Mouse (Mus musculus) liver, embryonic 12.5 days (tissue): ENCODE measurements at regions not wholly inside any gene's neighbourhood (a gene's known extent, or its start where the extent isn't known, plus 50 kb on each side); places are given as distances from the start of the nearest gene placed in this dataset.
A peak's percentile ranks its signal among the peaks of the same experiment; 100 is the strongest.

Source experiments
- ATAC-seq: fragments of 200-750 bp; cut with Nextera tagmentation; 2 replicates; pipeline ENCODE4 v1.8.0; 2017; ENCODE audit warnings: moderate number of reproducible peaks, mild to moderate bottlenecking, moderate library complexity
- H3K27ac ChIP-seq: fragments of 300-500 bp; sonication (generic); 2 replicates; pipeline ENCODE4 v1.5.1; 2016; ENCODE audit warnings: mild to moderate bottlenecking
- H3K27me3 ChIP-seq: fragments of 300-500 bp; sonication (generic); replicated peaks from 2 replicates; pipeline ENCODE4 v1.6.1; 2016; ENCODE audit warnings: mild to moderate bottlenecking, moderate library complexity
- H3K36me3 ChIP-seq: fragments of 300-500 bp; sonication (generic); 2 replicates; pipeline ENCODE4 v1.6.1; 2016; ENCODE audit warnings: mild to moderate bottlenecking, moderate library complexity
- H3K4me1 ChIP-seq: fragments of 300-500 bp; sonication (generic); 2 replicates; pipeline ENCODE4 v1.6.1; 2016
- H3K4me2 ChIP-seq: fragments of 300-500 bp; sonication (generic); 2 replicates; pipeline ENCODE4 v1.6.1; 2016; ENCODE audit warnings: mild to moderate bottlenecking, moderate library complexity
- H3K4me3 ChIP-seq: fragments of 300-500 bp; sonication (generic); 2 replicates; pipeline ENCODE4 v1.5.1; 2016; ENCODE audit warnings: mild to moderate bottlenecking, moderate library complexity
- H3K9ac ChIP-seq: fragments of 300-500 bp; sonication (generic); 2 replicates; pipeline ENCODE4 v1.6.1; 2016; ENCODE audit warnings: mild to moderate bottlenecking, moderate library complexity
- H3K9me3 ChIP-seq: fragments of 300-500 bp; sonication (generic); replicated peaks from 2 replicates; pipeline ENCODE4 v1.6.1; 2016; ENCODE audit warnings: mild to moderate bottlenecking, moderate library complexity
- WGBS: fragments of 180-500 bp; shearing (Covaris S2); methylation state at CpG from one replicate; pipeline ENCODE4 v1.1.7; 2016; ENCODE audit not compliant: insufficient replicate concordance; 5-methylcytosine and 5-hydroxymethylcytosine counted together

- Histone ChIP-seq H3K4me3 (peak overlapping the region; percentile 68), H3K36me3 (peaks cover 15% of the 10 kb centered on the region), H3K9me3 (peaks cover 6% of the 10 kb centered on the region), H3K27ac (peak overlapping the region; percentile 99), H3K9ac (peak overlapping the region; percentile 89), H3K27me3 (no peaks in the 10 kb centered on the region), H3K4me2 (peak overlapping the region; percentile 77), H3K4me1 (peaks cover 60% of the 10 kb centered on the region)
- peak; percentile 90 for ATAC-seq
- WGBS = 8% methylated on average over 5 of the region's 5 CpGs
These were observed 53.8 kb upstream of the Phc1 start for GRCm38 (mm10) chr6:122394160-122394559.

- H3K4me2 ChIP-seq = peak overlapping the region; percentile 77
- H3K27me3 ChIP-seq = no peaks in the 10 kb centered on the region
- H3K36me3 ChIP-seq = peaks cover 23% of the 10 kb centered on the region
- H3K9me3 ChIP-seq = peaks cover 6% of the 10 kb centered on the region
- peak overlapping the region; percentile 89 for H3K9ac ChIP-seq
- H3K4me1 ChIP-seq = peaks cover 67% of the 10 kb centered on the region
- H3K27ac ChIP-seq = peak overlapping the region; percentile 99
- peak; percentile 85 for ATAC-seq
- H3K4me3 ChIP-seq = peak overlapping the region; percentile 68
- WGBS = 14% methylated on average over 19 of the region's 19 CpGs
These were observed 53.0 kb upstream of the Phc1 start for GRCm38 (mm10) chr6:122393231-122393881.

- H3K27ac ChIP-seq = peak overlapping the region; percentile 99
- H3K9ac ChIP-seq = peak overlapping the region; percentile 89
- WGBS = 27% methylated on average over 29 of the region's 29 CpGs
- peak overlapping the region; percentile 68 for H3K4me3 ChIP-seq
- peaks cover 27% of the 10 kb centered on the region for H3K36me3 ChIP-seq
- H3K4me2 ChIP-seq = peak overlapping the region; percentile 77
- peaks cover 66% of the 10 kb centered on the region for H3K4me1 ChIP-seq
- H3K9me3 ChIP-seq = peaks cover 6% of the 10 kb centered on the region
- no peak for ATAC-seq
- no peaks in the 10 kb centered on the region for H3K27me3 ChIP-seq
These were observed 51.6 kb upstream of the Phc1 start for GRCm38 (mm10) chr6:122391725-122392667.

- peak; percentile 24; the same call in 1 of the 2 replicates for ATAC-seq
- Histone ChIP-seq H3K27ac (peak overlapping the region; percentile 99), H3K4me1 (peaks cover 61% of the 10 kb centered on the region), H3K4me3 (peak overlapping the region; percentile 68), H3K27me3 (no peaks in the 10 kb centered on the region), H3K9me3 (peaks cover 6% of the 10 kb centered on the region), H3K36me3 (peaks cover 27% of the 10 kb centered on the region), H3K9ac (peak overlapping the region; percentile 89), H3K4me2 (peak overlapping the region; percentile 77)
- 39% methylated on average over 10 of the region's 10 CpGs for WGBS
These were observed 50.8 kb upstream of the Phc1 start for GRCm38 (mm10) chr6:122391126-122391525.

GRCm38 (mm10) chr6:122390720-122391119, 50.4 kb upstream of the Phc1 start:
- peaks cover 6% of the 10 kb centered on the region for H3K9me3 ChIP-seq
- peak overlapping the region; percentile 99 for H3K27ac ChIP-seq
- H3K4me2 ChIP-seq = peak overlapping the region; percentile 77
- peaks cover 27% of the 10 kb centered on the region for H3K36me3 ChIP-seq
- ATAC-seq = peak; percentile 61
- peak overlapping the region; percentile 89 for H3K9ac ChIP-seq
- H3K27me3 ChIP-seq = no peaks in the 10 kb centered on the region
- WGBS = 24% methylated on average over 13 of the region's 13 CpGs
- peaks cover 60% of the 10 kb centered on the region for H3K4me1 ChIP-seq
- peak overlapping the region; percentile 68 for H3K4me3 ChIP-seq
